Mouse (Mus musculus): ENCODE results near the gene Col4a2.

The Col4a2 gene

GRCm38 (mm10) chr8:11312349-11313175 is at the start of gene Col4a2, which contains the start of gene Col4a1:
Col4a2 (plus strand) TSS chr8:11312805.
Col4a1 (minus strand) TSS chr8:11312826.
- DNase-seq (ENCODE audit: low spot score): peak; percentile 81

- no peak for DNase-seq (ENCODE audit: low spot score)
These were observed 48.8 kb upstream of the Col4a2 start for GRCm38 (mm10) chr8:11263848-11264247.

- no peak for DNase-seq (ENCODE audit: low spot score)
These were observed 46.6 kb upstream of the Col4a2 start for GRCm38 (mm10) chr8:11265971-11266370.

- no peak for DNase-seq (ENCODE audit: low spot score)
These were observed 46.1 kb upstream of the Col4a2 start for GRCm38 (mm10) chr8:11266471-11266870.

GRCm38 (mm10) chr8:11268753-11269152 is 43.9 kb upstream of the Col4a2 start:
- no peak for DNase-seq (ENCODE audit: low spot score)

- DNase-seq (ENCODE audit: low spot score): peak; percentile 82
These were observed 41.8 kb upstream of the Col4a2 start for GRCm38 (mm10) chr8:11270826-11271225.

GRCm38 (mm10) chr8:11272205-11272604 is 40.4 kb upstream of the Col4a2 start:
- peak; percentile 53 for DNase-seq (ENCODE audit: low spot score)

- DNase-seq (ENCODE audit: low spot score): peak; percentile 62
These were observed 39.0 kb upstream of the Col4a2 start for GRCm38 (mm10) chr8:11273506-11274158.

GRCm38 (mm10) chr8:11274415-11274814 is 38.2 kb upstream of the Col4a2 start:
- DNase-seq (ENCODE audit: low spot score): no peak

GRCm38 (mm10) chr8:11276286-11276685 is 36.3 kb upstream of the Col4a2 start:
- DNase-seq (ENCODE audit: low spot score): no peak

- peak; percentile 58 for DNase-seq (ENCODE audit: low spot score)
These were observed 35.0 kb upstream of the Col4a2 start for GRCm38 (mm10) chr8:11277602-11278051.

GRCm38 (mm10) chr8:11278101-11278611 is 34.4 kb upstream of the Col4a2 start:
- peak; percentile 62 for DNase-seq (ENCODE audit: low spot score)

- DNase-seq (ENCODE audit: low spot score): peak; percentile 65
These were observed 33.2 kb upstream of the Col4a2 start for GRCm38 (mm10) chr8:11279296-11279826.

GRCm38 (mm10) chr8:11280721-11281268 is 31.8 kb upstream of the Col4a2 start:
- no peak for DNase-seq (ENCODE audit: low spot score)

GRCm38 (mm10) chr8:11282139-11282538 is 30.5 kb upstream of the Col4a2 start:
- DNase-seq (ENCODE audit: low spot score): no peak

GRCm38 (mm10) chr8:11282696-11283095 is 29.9 kb upstream of the Col4a2 start:
- DNase-seq (ENCODE audit: low spot score): no peak

GRCm38 (mm10) chr8:11283217-11283616 is 29.4 kb upstream of the Col4a2 start:
- DNase-seq (ENCODE audit: low spot score): peak; percentile 71

- peak; percentile 35 for DNase-seq (ENCODE audit: low spot score)
These were observed 27.2 kb upstream of the Col4a2 start for GRCm38 (mm10) chr8:11285437-11285836.

GRCm38 (mm10) chr8:11287139-11287538 is 25.5 kb upstream of the Col4a2 start:
- DNase-seq (ENCODE audit: low spot score): no peak

GRCm38 (mm10) chr8:11288286-11288685 is 24.3 kb upstream of the Col4a2 start:
- DNase-seq (ENCODE audit: low spot score): no peak

- no peak for DNase-seq (ENCODE audit: low spot score)
These were observed 22.1 kb upstream of the Col4a2 start for GRCm38 (mm10) chr8:11290533-11290932.

- DNase-seq (ENCODE audit: low spot score): no peak
These were observed 20.0 kb upstream of the Col4a2 start for GRCm38 (mm10) chr8:11292611-11293010.

All from lung, postnatal 25 days (tissue).